Mouse (Mus musculus): ENCODE results near the gene Rab20.

- no peak for TF ChIP-seq CTCF (IDR thresholded peaks at IDR 0.05; ENCODE audit: extremely low read depth, insufficient read depth, insufficient read length, insufficient replicate concordance)
- TF ChIP-seq POLR2A (IDR thresholded peaks at IDR 0.05; ENCODE audit: low read depth, low read length), result no peak
Measured at GRCm38 (mm10) chr8:11460934-11461333, 17.6 kb downstream of the Rab20 start.

Measured in spleen, adult 2 months (tissue).